Mouse (Mus musculus) ES-E14 (cell line): ENCODE results near the gene Copz1. TPM values are rescaled to one million over a fixed set of nuclear protein-coding genes. Genes with fewer than 3 reads are reported as not detected.

ENCODE experiments used
- DNase-seq: peaks from one replicate; pipeline ENCODE4 v3.0.0-alpha.2; 2013; ENCODE audit warnings: low read depth, low spot score
- H3K27ac ChIP-seq: 2 replicates; pipeline ENCODE4 v1.5.1; 2012; ENCODE audit warnings: low read depth, mild to moderate bottlenecking, low read length, moderate library complexity, mixed read lengths; ENCODE audit not compliant: poor library complexity, insufficient read depth, severe bottlenecking
- H3K36me3 ChIP-seq: 2 replicates; pipeline ENCODE4 v1.6.1; 2012; ENCODE audit warnings: mild to moderate bottlenecking, low read length, moderate library complexity, mixed read lengths; ENCODE audit not compliant: control insufficient read depth, poor library complexity, insufficient read depth, severe bottlenecking
- H3K4me1 ChIP-seq, 2 experiments: fragments of 150-350 bp in 1 of 2; sonication (generic) in 1 of 2; 2 replicates each; pipeline ENCODE4 v1.6.1; 2012; ENCODE audit warnings: low read length in 2 of 2, mild to moderate bottlenecking in 1 of 2, mixed read lengths in 1 of 2; ENCODE audit not compliant: control insufficient read depth in 2 of 2, insufficient read depth in 2 of 2, poor library complexity in 1 of 2
- H3K4me3 ChIP-seq, 2 experiments: fragments of 150-350 bp in 1 of 2; sonication (generic) in 1 of 2; 2 replicates each; pipeline ENCODE4 v1.5.1; 2012; ENCODE audit warnings: low read length in 2 of 2, low read depth in 1 of 2, mild to moderate bottlenecking in 1 of 2, mixed read lengths in 1 of 2; ENCODE audit not compliant: insufficient read depth in 1 of 2, poor library complexity in 1 of 2, severe bottlenecking in 1 of 2
- H3K9ac ChIP-seq: 2 replicates; pipeline ENCODE4 v1.6.1; 2012; ENCODE audit warnings: low read depth, mild to moderate bottlenecking, low read length, mixed read lengths; ENCODE audit not compliant: poor library complexity, insufficient read depth, severe bottlenecking
- H3K9me3 ChIP-seq: fragments of 150-350 bp; sonication (generic); 2 replicates; pipeline ENCODE4 v1.6.1; 2012; ENCODE audit warnings: low read depth, mild to moderate bottlenecking, low read length; ENCODE audit not compliant: control insufficient read depth, insufficient read depth
- CHD2 ChIP-seq: IDR thresholded peaks from 2 replicates; pipeline ENCODE4 v1.6.1; 2014; ENCODE audit warnings: mild to moderate bottlenecking, low read depth, low read length, inconsistent platforms
- HCFC1 ChIP-seq: IDR thresholded peaks from 2 replicates; pipeline ENCODE4 v1.6.1; 2012; ENCODE audit warnings: low read length, inconsistent platforms, borderline replicate concordance; ENCODE audit not compliant: insufficient read depth
- MAFK ChIP-seq: IDR thresholded peaks from 2 replicates; pipeline ENCODE4 v1.6.1; 2014; ENCODE audit warnings: mild to moderate bottlenecking, low read depth, low read length, inconsistent platforms; ENCODE audit not compliant: insufficient read depth
- ZC3H11A ChIP-seq: IDR thresholded peaks from 2 replicates; pipeline ENCODE4 v1.6.1; 2012; ENCODE audit warnings: low read depth, mild to moderate bottlenecking, inconsistent platforms, low read length, borderline replicate concordance
- ZNF384 ChIP-seq: IDR thresholded peaks from 2 replicates; pipeline ENCODE4 v1.6.1; 2012; ENCODE audit warnings: low read depth, low read length, inconsistent platforms
- in situ Hi-C, 2 experiments: fragments of 600-800 bp; cut with MboI; formaldehyde crosslinking; loops; one replicate each; pipeline ENCODE4 v1.15.1; 2025; ENCODE audit warnings: low sequenced_read_pairs in 2 of 2, inconsistent platforms in 1 of 2; ENCODE audit not compliant: unreplicated experiment in 2 of 2
- total RNA-seq: library from RNA; depleted of rRNA; stranded (reverse); fragments of 300-350 nt; gene quantifications from 2 replicates; pipeline ENCODE4 v1.2.3, GENCODE M21; 2012

Gene Copz1
- total RNA-seq, 1 experiment: 85.5 TPM

DNA sequence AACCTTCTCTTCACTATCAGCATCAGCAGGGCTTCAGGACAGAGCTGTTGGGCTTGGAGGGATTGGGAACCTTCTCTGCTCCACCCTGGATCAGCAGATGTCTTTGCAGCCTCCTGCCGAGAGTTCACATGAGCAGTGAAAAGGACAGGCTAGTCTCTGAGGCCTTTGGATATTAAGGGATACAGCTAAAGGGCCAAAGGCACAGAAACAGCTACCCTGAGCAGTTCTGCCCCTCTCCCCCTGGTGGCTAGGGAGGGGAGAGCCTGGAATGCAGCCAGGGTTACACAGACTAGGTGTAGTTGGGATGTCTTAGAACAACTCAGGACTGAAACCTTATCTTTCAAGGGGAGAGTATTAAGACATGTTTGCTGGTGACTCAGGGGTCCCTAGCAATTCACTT lies 48.6 kb downstream of the Copz1 start:
- no peak for DNase-seq
- Histone ChIP-seq H3K9ac (peak overlapping the region; percentile 26; the same call in 1 of the 2 replicates), H3K36me3 (peaks cover 12% of the 10 kb centered on the region), H3K9me3 (no peaks in the 10 kb centered on the region), H3K27ac (no peak overlapping the region), H3K4me1 (peaks cover 7 to 16% of the 10 kb centered on the region in 2 experiments), H3K4me3 (no peak overlapping the region)
- in situ Hi-C loops: loop anchor here in 1 of 2 experiments (25.0 kb wide), 1 partner anchor 334 kb away; the partner anchor contains the start of genes Hoxc6, Hoxc8 and Hoxc9
- no peak for TF ChIP-seq CHD2
- TF ChIP-seq ZC3H11A: no peak
- no peak for TF ChIP-seq HCFC1
- no peak for TF ChIP-seq ZNF384
- TF ChIP-seq MAFK: no peak

DNA sequence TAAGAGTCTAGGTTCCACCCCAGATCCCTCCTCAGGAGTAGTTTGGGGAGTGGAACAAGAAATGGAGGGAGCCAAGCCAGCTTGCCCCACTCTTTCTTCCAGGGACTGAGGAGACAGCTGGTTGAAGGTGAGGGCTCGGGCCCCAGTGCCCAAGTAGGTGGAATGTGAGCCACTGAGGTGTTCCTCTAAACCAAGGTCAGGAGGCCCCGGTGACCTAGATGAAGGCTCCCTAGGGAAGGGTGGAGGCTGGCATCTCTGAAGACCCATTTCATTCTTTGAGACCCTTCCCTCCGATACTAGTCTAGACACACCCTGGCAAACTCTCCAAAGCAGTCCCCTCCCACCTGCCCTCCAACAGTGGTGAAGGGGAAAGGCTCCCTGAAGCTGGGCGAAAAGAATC lies 49.9 kb downstream of the Copz1 start:
- no peak overlapping the region for H3K27ac ChIP-seq
- in situ Hi-C loops: loop anchor here in 1 of 2 experiments (25.0 kb wide), 1 partner anchor 335 kb away; the partner anchor contains the start of genes Hoxc6, Hoxc8 and Hoxc9
- H3K9me3 ChIP-seq: no peaks in the 10 kb centered on the region
- H3K4me3 ChIP-seq: peak overlapping the region; percentile 80 to 87
- H3K36me3 ChIP-seq: peaks cover 5% of the 10 kb centered on the region; the same call in 1 of the 2 replicates
- TF ChIP-seq ZNF384: no peak
- TF ChIP-seq HCFC1: no peak
- no peak for TF ChIP-seq CHD2
- no peak for TF ChIP-seq MAFK
- no peak for TF ChIP-seq ZC3H11A
- no peak for DNase-seq
- H3K9ac ChIP-seq: peak overlapping the region; percentile 76
- H3K4me1 ChIP-seq: peaks cover 7 to 16% of the 10 kb centered on the region in 2 experiments

DNA sequence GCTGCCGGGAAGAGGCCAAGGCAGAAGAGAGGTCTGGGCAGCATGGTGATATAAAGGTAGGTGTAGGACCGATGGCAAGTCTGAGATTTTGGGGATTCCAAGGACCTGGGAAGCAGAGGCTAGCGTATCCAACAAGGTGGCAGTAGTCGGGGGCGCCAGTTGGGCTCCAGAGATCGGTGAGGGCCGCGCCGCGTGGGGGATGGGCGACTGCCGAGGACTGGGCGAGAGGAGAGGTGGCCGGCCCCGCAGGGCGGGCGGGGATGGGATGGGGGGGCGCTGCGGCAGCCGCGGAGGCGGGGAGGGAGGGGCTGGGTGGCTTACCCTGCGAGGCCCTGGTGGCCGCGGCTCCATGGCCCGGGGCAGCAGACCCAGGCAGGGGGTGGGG lies 50.5 kb downstream of the Copz1 start:
- DNase-seq: no peak
- Histone ChIP-seq H3K27ac (peak overlapping the region; percentile 41; the same call in 1 of the 2 replicates), H3K9me3 (no peaks in the 10 kb centered on the region), H3K4me3 (peak overlapping the region; percentile 80 to 87), H3K4me1 (peaks cover 7 to 15% of the 10 kb centered on the region in 2 experiments), H3K9ac (peak overlapping the region; percentile 76), H3K36me3 (0 out of 2 replicates have a peak, but pooled peaks cover 2% of the 10 kb centered on the region)
- in situ Hi-C loops: loop anchor here in 1 of 2 experiments (25.0 kb wide), 1 partner anchor 336 kb away; the partner anchor contains the start of genes Hoxc6, Hoxc8 and Hoxc9
- TF ChIP-seq ZC3H11A (no peak), MAFK (no peak)

DNA sequence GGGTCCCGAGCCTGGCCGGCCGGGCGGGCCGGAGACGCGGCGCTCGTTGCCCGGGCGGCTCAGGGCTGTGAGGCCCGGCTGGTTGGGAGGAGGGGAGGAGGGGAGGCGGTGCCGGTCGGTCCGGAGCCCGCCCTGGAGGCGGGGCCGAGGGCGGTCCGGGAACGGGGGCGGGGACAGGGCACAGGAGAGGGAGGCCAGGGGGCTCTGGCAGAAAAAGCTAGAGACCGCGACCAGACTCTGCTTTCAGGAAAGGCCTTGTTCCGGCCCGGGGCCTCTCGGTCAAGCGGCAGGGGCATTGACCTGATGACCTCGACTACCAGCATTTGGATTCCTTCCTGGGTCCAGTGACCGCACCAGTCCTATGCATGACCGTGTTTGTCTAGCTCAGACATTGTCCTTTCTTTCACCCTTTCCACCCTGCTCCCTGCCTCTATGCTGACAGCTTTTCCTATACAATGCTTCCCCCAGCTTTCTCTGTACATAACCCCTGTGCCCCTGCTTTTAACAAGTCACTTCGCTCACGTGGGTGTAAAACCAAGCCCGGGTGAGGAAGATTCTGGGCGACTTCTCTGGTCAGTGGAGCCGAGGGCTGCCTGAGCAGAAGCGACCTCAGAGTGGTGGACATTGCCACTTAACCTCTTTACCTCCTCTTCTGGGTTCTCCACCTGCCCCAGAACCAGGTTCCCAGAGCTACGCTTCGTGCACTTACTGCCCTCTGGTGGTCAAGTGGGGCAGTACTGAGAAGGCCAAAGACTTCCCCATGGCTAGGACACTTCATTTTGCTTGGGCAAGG lies 51.1 kb downstream of the Copz1 start:
- in situ Hi-C loops: loop anchor here in 1 of 2 experiments (25.0 kb wide), 1 partner anchor 336 kb away; the partner anchor contains the start of genes Hoxc6, Hoxc8 and Hoxc9
- DNase-seq: no peak
- Histone ChIP-seq H3K9ac (peak overlapping the region; percentile 76), H3K4me1 (peaks cover 7 to 15% of the 10 kb centered on the region in 2 experiments), H3K36me3 (0 out of 2 replicates have a peak, but pooled peaks cover 2% of the 10 kb centered on the region), H3K9me3 (no peaks in the 10 kb centered on the region), H3K27ac (peak overlapping the region; percentile 41; the same call in 1 of the 2 replicates), H3K4me3 (peak overlapping the region; percentile 80 to 87)
- no peak for TF ChIP-seq ZNF384
- 0 out of 2 replicates have a peak, but pooled peaks have one; percentile 45 for TF ChIP-seq HCFC1
- peak; percentile 16; the same call in 1 of the 2 replicates for TF ChIP-seq ZC3H11A
- TF ChIP-seq CHD2: no peak
- no peak for TF ChIP-seq MAFK
